Mouse (Mus musculus) spleen, adult 2 months (tissue): ENCODE results near the gene Slc15a2.

ENCODE experiments used
- CTCF ChIP-seq: fragments of 200-500 bp; IDR thresholded peaks from 2 replicates; pipeline ENCODE4 v1.5.1; 2011; ENCODE audit warnings: mild to moderate bottlenecking, inconsistent platforms; ENCODE audit not compliant: insufficient read depth, insufficient read length, insufficient replicate concordance; ENCODE audit errors: extremely low read depth
- POLR2A ChIP-seq: fragments of 200-500 bp; IDR thresholded peaks from 2 replicates; pipeline ENCODE4 v1.6.1; 2011; ENCODE audit warnings: low read depth, low read length, inconsistent platforms

DNA sequence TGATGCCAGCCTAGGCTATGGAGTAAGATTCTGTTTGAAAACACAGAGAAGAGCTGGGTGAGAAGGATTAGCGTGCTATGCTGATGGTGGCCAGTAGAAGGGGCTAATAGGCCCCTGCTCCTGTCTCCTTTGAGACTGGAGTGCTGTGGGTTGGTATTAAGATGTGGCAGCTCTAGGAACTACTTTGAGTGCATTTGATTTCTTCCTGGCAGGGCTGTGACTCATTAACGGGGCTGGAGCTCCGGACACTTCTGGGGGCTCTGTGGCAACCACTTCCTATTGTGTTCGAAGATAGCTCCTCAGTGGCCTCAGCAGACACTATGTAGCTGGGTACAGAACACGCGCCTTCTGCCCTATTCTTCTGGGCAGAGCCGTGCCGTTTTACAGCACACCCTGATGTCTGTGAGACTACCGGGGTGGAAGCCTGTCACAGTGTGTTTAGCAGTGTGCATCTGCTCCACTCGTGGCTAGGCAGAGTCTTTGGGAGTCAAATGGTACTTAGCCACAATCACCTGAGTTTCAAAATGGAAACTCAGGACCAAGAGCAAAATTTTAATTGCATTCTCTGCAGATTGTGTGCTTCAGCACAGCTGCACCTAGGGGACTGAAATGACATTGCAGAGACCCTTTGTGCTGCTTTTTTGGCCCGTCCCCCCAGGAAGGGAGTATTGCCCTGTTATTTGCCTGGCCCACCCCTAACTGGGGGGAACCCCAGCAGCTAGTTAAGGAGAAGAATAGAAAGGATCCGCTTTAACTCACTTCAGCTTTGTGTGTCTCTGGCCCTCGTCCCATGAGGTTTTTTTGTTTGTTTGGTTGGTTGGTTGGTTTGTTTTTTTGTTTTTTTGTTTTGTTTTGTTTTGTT lies 64.3 kb downstream of the Slc15a2 start:
- TF ChIP-seq CTCF (no peak), POLR2A (no peak)
